Mouse (Mus musculus): ENCODE measurements around the gene Blnk. TPM values are rescaled to one million over a fixed set of nuclear protein-coding genes. Genes with fewer than 3 reads are reported as not detected.

Gene Blnk
- total RNA-seq, 2 experiments from 2014 or later: 0.25 to 0.84 TPM

- no peak for ATAC-seq (replicated peaks; ENCODE audit: poor library complexity)
These were observed 9.5 kb upstream of the Blnk start for GRCm38 (mm10) chr19:41003694-41004315.

- peak; percentile 67 for ATAC-seq (replicated peaks; ENCODE audit: poor library complexity)
These were observed 5.2 kb upstream of the Blnk start for GRCm38 (mm10) chr19:40999569-40999968.

- peak; percentile 59 for ATAC-seq (replicated peaks; ENCODE audit: poor library complexity)
These were observed 4.3 kb upstream of the Blnk start for GRCm38 (mm10) chr19:40998469-40999170.

GRCm38 (mm10) chr19:40996722-40997121, 2.4 kb upstream of the Blnk start:
- ATAC-seq (replicated peaks; ENCODE audit: poor library complexity): no peak

GRCm38 (mm10) chr19:40995449-40996401, 1.4 kb upstream of the Blnk start:
- ATAC-seq (replicated peaks; ENCODE audit: poor library complexity): 0 out of 2 replicates have a peak, but pooled peaks have one; percentile 17

GRCm38 (mm10) chr19:40994911-40995310, 576 bp upstream of the Blnk start:
- ATAC-seq (replicated peaks; ENCODE audit: poor library complexity): no peak

GRCm38 (mm10) chr19:40993356-40993755, 979 bp downstream of the Blnk start:
- ATAC-seq (replicated peaks; ENCODE audit: poor library complexity): no peak

GRCm38 (mm10) chr19:40992517-40993044, 1.8 kb downstream of the Blnk start:
- ATAC-seq (replicated peaks; ENCODE audit: poor library complexity): no peak

GRCm38 (mm10) chr19:40992096-40992495, 2.2 kb downstream of the Blnk start:
- no peak for ATAC-seq (replicated peaks; ENCODE audit: poor library complexity)

- no peak for ATAC-seq (replicated peaks; ENCODE audit: poor library complexity)
These were observed 2.7 kb downstream of the Blnk start for GRCm38 (mm10) chr19:40991626-40992025.

GRCm38 (mm10) chr19:40990781-40991343, 3.5 kb downstream of the Blnk start:
- no peak for ATAC-seq (replicated peaks; ENCODE audit: poor library complexity)

- no peak for ATAC-seq (replicated peaks; ENCODE audit: poor library complexity)
These were observed 4.3 kb downstream of the Blnk start for GRCm38 (mm10) chr19:40989961-40990600.

- no peak for ATAC-seq (replicated peaks; ENCODE audit: poor library complexity)
These were observed 5.5 kb downstream of the Blnk start for GRCm38 (mm10) chr19:40988856-40989255.

GRCm38 (mm10) chr19:40984536-40984935, 9.8 kb downstream of the Blnk start:
- ATAC-seq (replicated peaks; ENCODE audit: poor library complexity): no peak

GRCm38 (mm10) chr19:40980671-40981070, 13.7 kb downstream of the Blnk start:
- ATAC-seq (replicated peaks; ENCODE audit: poor library complexity): no peak

- ATAC-seq (replicated peaks; ENCODE audit: poor library complexity): no peak
These were observed 16.3 kb downstream of the Blnk start for GRCm38 (mm10) chr19:40978026-40978425.

GRCm38 (mm10) chr19:40976946-40977917, 17.1 kb downstream of the Blnk start:
- peak; percentile 65 for ATAC-seq (replicated peaks; ENCODE audit: poor library complexity)

- no peak for ATAC-seq (replicated peaks; ENCODE audit: poor library complexity)
These were observed 22.9 kb downstream of the Blnk start for GRCm38 (mm10) chr19:40971273-40971914.

- ATAC-seq (replicated peaks; ENCODE audit: poor library complexity): no peak
These were observed 23.6 kb downstream of the Blnk start for GRCm38 (mm10) chr19:40970775-40971174.

Measured in megakaryocyte progenitor cell, adult 5-6 weeks (primary cell).